Mouse (Mus musculus) urinary bladder, postnatal 4 days (tissue): ENCODE measurements around the gene Glipr1l3.
"Not testable (repeated sequence)": the region's sequence is repeated elsewhere in the genome, so short reads cannot be mapped to it uniquely, and the experiment has no call there.

Experiments
- DNase-seq, 2 experiments: peaks; one replicate each; pipeline ENCODE4 v3.0.0; 2021 to 2022; ENCODE audit warnings: low spot score in 2 of 2

The Glipr1l3 gene

DNA sequence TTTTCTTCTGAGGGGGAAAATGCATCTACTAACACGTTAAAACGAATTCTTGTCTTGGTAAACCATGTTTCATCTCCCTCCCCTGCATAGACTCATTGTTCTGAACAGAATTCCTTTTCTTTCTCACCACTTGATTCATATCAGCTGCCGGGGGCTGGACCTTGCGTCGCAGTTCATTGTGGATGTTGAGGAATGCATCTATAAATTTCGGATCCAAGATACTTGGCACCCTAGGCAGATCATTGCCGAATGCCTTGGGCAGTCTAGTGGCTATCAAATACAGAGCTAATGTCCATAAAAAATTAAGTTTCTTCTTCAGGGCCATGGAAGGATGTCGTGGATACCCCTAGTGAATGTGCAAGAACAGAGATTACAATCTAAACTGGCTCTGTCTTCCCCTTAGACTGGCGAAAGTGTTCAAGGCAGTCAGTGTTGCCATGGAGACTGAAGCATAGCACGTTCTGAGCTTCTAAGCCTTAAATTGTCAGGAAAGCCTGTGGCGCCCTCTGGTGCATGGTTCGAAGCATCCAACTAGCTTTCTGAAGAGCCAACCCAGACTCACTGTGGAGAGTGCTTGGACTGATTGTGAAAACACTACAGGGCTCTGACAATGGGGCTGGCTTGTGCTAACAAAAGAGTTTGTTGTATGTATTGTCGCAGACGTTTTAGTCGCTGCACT lies at the start of gene Glipr1l3:
Gene Glipr1l3, minus strand, starts transcription at position 446 of the 679 bp plus-strand sequence.
- peak; percentile 39 to 66 for DNase-seq

DNA sequence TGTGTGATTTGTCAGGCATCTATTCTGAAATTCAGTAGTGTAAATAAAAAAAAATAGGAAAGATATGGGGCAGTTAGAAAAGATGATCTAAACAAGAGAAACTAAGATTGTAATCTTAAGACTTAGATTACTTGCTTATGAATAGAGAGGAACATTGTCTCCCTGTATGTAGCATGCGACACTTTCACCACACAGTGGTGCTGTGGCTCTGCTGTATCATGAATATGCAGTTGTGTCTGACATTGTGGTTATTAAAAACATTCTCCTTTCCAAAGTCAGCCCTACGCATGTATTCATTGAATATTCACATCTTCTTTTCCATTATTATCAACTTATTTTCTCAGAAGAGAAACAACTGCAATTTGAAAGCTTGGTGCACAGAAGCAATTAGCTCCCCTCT lies 43.3 kb upstream of the Glipr1l3 start:
- no peak for DNase-seq

DNA sequence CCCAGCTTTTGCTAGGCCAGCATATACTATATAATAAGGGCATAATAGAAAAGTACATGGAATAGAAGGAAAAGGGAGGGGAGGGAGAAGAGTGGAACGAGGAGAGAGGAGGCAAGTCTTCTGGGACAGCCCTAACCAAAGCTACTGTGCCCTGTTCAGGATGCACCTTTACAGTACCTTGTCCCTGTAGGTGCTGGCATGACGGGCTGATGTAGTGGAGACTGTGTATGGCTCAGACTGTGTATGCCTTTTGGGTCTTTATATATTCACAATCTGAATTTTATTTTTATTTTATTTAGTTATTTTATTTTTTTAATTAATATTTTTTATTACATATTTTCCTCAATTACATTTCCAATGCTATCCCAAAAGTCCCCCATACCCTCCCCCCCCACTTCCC lies 33.8 kb upstream of the Glipr1l3 start:
- not testable (repeated sequence) for DNase-seq

DNA sequence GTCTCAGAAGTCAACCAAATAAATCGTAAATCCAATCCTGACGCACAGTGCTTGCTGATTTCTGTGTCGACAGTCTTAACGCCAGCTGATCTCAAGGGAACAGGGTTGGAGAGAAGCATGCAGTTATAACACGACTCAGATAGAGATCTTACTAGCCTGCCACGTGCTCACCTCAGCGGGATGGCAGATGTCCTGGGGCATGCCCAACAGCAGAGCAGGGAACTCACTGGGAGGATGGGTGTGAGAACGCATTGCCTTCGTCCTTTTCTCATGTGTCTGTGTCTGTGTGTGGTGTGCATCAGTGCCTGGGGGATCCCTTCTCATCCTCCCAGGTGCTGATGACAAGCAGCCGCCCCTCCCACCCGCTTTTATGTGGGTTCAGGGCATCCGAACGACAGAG lies 16.9 kb upstream of the Glipr1l3 start:
- not testable (repeated sequence) for DNase-seq

DNA sequence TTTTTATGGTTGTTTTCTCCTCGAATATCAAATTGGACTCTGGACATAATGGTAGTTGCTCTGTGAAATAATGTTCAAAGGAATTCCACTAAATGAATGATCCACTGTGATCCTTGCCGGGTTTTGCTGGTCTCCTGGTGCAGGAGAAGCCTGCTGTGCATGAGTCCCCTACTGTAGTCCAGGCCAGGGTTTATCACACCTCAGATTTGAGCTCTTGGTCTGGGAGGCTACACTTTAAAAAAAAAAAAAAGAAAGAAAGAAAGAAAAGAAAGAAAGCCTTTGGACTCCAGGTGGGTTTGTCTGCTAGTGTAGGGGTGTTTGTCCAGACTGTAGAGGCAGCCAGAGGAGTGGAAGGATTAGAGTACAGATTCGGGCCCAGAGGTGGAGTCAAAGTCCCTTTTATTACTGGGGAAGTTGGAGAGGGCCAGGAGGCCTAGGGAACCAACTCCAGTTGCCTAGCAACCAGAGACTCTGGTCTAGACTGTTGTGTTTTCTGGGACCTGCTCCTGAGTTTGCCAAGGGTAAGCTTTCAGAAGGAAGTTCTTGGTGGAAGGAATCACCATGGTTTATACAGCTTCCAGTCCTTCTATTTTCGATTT lies 3.1 kb upstream of the Glipr1l3 start, which contains the start of gene Caps2:
Gene Caps2, plus strand, starts transcription at position 454 of the 599 bp plus-strand sequence.
- no peak for DNase-seq

DNA sequence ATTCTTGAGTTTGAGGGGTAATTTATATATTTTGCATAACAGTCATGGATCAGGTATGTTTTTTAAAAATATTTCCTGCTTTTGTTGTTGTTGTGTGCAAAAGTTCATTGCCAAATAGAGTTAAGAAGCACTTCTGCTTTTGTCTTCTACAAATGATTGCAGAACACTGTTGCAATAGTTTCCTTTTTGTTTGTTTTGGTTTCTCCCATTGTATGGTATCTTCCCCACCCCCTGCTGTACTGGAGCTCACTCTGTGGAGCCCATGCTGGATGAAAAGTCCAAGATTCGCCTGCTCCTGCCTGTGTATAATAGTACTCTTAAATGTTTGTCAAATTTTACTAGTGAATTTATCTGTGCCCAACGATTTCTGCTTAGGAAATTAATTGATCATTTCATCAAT lies 20.3 kb downstream of the Glipr1l3 start:
- no peak for DNase-seq

DNA sequence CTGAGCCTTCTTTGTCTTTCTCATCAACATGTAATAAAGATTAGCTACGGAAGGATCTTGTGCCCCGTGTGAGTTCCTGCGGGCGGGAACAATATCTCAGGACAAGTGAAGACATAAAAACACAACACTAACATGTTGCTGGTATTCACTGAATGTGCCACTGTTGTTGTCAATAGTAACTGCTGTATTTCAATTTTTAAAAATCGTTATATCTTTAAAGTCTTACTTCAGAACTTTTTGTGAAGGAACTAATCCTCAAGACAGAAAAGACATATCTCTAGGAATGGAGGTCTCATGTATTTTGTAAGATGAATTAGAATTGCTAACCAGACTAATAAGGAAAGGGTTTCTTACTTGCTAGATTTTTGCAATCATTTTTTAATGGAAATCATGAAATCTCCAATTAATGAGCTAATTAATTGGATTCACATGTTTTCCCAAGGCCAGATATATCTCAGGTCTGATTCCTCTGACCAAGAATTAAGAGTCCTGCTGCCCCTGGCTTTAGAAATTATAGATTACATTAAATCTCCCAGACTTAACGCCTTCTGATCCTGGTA lies 21.2 kb downstream of the Glipr1l3 start:
- DNase-seq, result no peak

DNA sequence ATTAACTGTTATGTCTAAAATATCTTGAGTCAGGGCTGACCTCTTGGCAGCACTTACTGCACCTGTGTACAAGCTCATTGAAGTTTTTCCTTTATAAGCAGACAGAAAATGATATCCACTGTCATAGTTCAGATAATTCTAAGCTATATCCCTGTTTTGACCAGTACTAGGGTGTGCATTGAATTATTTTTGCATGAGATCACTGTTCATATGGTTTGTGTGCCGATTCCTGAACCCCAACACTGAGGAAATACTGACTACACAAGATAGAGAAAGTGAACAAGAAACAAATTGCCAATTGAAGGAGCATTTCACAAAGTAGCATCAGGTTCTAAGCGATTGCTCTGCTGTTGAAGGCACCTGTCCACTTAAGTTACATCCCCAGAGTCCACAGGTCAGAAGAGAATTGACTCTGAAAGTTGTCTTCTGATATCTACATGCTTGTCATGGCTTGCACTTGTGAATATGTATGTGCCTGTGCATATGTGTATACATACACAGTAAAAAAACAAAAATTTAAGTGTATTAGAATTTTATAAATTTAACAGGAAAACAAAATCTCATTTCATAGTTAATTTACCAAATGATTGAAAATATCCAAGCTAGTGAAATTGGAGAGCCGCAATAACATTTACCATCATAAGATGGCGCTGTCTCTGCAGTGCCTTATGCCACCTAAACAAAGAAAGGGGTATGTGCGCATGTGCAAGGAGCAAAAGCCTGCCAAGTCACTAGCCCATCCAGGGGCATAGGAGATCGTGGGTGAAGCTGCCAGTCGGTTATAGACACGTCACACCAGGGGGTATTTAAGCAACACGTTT lies 21.9 kb downstream of the Glipr1l3 start:
- no peak for DNase-seq

DNA sequence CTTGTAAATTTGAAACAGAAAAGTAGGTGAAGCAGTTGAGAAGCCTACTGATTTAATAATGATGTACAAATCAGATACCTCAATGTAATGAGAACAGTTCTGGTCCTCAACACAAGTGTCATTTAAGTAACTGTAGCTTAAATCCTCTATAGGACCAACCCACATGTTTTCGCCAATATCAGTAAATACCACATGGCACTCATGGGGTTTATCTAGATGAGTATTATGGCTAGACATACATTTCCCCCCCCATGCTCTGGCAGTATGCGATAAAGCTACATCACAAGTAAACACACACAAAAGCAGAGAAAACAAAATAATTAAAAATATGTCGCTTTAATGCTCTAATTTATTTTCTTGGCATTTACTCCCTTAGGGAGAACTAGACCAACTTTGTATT lies 27.9 kb downstream of the Glipr1l3 start:
- no peak for DNase-seq

DNA sequence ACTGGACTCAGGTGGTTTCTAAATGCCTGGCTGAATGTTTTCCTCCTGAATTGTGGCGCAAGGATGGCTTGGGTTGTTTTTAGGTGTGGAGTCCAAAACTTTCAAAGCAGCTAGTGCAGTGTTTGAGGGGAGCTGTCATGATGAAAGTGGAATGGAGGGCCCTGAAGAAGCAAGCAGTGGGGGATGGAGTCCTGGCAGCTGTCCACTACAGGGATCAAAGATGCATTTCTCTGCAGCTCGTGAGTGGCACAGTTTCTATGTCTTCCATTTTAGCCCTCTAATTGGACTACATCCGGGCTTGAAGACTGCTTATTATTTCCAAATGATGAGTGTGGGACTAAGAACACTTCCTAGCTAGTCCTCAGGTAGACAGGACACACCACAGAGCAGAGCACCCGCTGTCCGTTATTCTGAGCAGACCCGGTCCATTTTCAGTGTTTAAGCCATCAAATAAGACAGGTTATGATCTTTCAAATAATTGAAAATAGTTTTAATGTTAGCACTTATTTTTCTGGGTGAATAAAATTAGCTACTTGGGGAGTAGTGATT lies 32.4 kb downstream of the Glipr1l3 start:
- not testable (repeated sequence) for DNase-seq

DNA sequence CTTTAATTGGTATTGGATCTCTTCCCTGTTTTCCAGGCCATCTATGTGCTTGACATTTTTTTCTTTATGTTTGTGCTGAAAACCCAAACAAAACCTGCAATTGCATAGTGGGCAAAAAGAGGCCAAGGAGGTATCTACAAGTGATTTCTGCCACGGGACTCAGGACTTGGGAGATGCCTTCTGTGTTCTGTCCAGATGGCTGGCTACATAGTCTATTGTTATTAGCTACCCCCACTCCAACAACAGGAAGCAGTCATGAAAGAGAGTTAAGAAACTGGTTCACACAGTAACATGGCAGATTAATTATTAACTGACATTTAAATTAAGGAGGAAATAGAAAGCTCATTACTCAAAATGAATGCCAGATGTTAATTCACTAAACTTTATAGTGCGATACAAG lies 35.0 kb downstream of the Glipr1l3 start:
- not testable (repeated sequence) for DNase-seq

DNA sequence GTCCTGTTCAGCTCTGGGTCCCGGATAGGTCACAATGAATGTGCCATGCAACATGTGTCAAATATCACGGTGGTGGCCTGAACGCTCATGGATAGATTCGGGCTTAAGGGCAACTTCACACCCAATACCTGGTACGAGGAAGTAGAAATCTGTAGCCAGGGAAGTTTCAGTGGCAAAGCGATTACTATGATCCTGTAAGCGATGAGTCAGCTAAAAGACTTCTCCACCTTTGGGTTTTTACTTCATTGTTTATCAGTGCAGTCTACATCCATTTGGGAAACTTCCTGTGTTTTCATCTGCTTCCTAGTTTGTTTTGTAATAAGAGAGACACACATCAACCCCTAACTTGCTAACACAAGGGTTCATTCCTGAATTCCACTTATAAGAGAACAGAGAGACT lies 49.7 kb downstream of the Glipr1l3 start:
- no peak for DNase-seq

DNA sequence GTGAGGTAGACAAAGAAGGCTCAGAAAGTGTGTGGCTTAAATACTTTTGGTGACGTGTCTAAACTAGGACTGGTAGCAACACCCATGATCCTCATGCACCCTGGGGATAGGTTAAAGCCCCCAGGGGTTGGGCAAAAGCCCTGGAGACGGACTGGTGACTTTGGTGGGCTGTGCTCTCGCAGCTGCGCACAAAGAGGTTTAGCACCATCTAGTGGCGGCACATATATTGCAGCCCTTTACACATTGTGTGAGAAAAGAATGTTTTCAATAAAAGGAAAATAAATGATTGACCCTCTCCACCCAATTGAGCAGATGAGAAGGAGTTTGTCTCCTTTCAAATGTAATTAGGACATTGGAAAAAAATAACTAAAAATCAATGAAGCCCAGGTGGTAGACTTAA lies 54.3 kb downstream of the Glipr1l3 start:
- DNase-seq, result peak in 1 of 2 experiments; percentile 61
